Comparison of ENCODE assay signal across 9 mouse cellular contexts in the genomic region with DNA sequence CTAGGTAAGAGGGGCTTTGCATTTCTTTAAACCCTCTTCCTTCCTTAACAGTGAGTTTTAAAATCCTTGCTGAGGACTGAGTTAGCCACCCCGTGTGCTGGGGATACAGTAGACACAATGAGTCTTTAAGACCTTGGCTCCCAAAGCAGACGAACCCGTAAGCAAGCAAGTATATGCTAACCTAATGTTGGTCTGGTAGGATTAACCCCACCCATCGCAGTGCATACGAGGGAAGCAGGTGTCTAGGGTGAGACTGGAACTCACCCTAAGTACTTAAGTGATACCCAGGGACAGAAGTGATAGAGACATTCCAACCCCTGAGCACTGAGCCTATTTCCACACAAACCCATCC. TPM values are rescaled to one million over a fixed set of nuclear protein-coding genes. Genes with fewer than 3 reads are reported as not detected.
A peak's percentile ranks its signal among the peaks of the same experiment; 100 is the strongest.
DNase-seq lines count a peak whose midpoint lies in the region; ATAC-seq and TF ChIP-seq lines count a peak whose summit lies in the region.
"Had no signal": no experiment of that assay in that cellular context is flagged by ENCODE, and none has a peak within 500 bp of the region (broad histone marks: within the 10 kb centered on the region; RNA-seq: fewer than 3 reads in every experiment).

No protein-coding gene starts in this region.

- H3K27ac ChIP-seq in lung, embryonic 15.5 days, result peak overlapping the region; percentile 52; the same call in 1 of the 2 replicates
- peak overlapping the region; percentile 31; the same call in 1 of the 2 replicates for H3K27ac ChIP-seq in forebrain, postnatal 0 days (ENCODE audit: low read depth, low read length)
- H3K27ac ChIP-seq in limb, embryonic 12.5 days, result peak overlapping the region; percentile 85
- H3K27ac ChIP-seq in olfactory bulb, adult 2 months (ENCODE audit: insufficient read depth, low read depth, low read length), result peak overlapping the region; percentile 63; the same call in 1 of the 2 replicates

- peak overlapping the region; percentile 69 for H3K4me2 ChIP-seq in lung, embryonic 15.5 days
- H3K4me2 ChIP-seq in forebrain, postnatal 0 days (ENCODE audit: low read depth), result 0 out of 2 replicates have a peak overlapping the region, but pooled peaks have one; percentile 54
- peak overlapping the region; percentile 54 for H3K4me2 ChIP-seq in limb, embryonic 12.5 days

- no peaks in the 10 kb centered on the region for H3K36me3 ChIP-seq in lung, embryonic 15.5 days
- H3K36me3 ChIP-seq in forebrain, postnatal 0 days (ENCODE audit: insufficient read depth), result no peaks in the 10 kb centered on the region
- no peaks in the 10 kb centered on the region for H3K36me3 ChIP-seq in limb, embryonic 12.5 days

- H3K4me3 ChIP-seq in lung, embryonic 15.5 days, result peak overlapping the region; percentile 16
- no peak overlapping the region for H3K4me3 ChIP-seq in forebrain, postnatal 0 days (ENCODE audit: low read depth, low read length)
- peak overlapping the region; percentile 23; the same call in 1 of the 2 replicates for H3K4me3 ChIP-seq in limb, embryonic 12.5 days (replicated peaks)
- no peak overlapping the region for H3K4me3 ChIP-seq in olfactory bulb, adult 2 months (ENCODE audit: insufficient read depth, low read depth, low read length)

- H3K9me3 ChIP-seq in lung, embryonic 15.5 days, result no peaks in the 10 kb centered on the region
- no peaks in the 10 kb centered on the region for H3K9me3 ChIP-seq in forebrain, postnatal 0 days (ENCODE audit: low read length)
- 0 out of 2 replicates have a peak, but pooled peaks cover 2% of the 10 kb centered on the region for H3K9me3 ChIP-seq in limb, embryonic 12.5 days

- DNase-seq in lung, postnatal 10 days, result no peak
- DNase-seq in forebrain, postnatal 0 days, result no peak
- no peak for DNase-seq in c-Kit-positive CD71-positive TER-119-positive erythroid progenitor cells, embryonic 14.5 days (ENCODE audit: low spot score)
- DNase-seq in urinary bladder, postnatal 14 days (ENCODE audit: low spot score), result no peak
- no peak for DNase-seq in urinary bladder, postnatal 25 days (ENCODE audit: low spot score)

- no peak for ATAC-seq in lung, embryonic 15.5 days (ENCODE audit: borderline replicate concordance, extremely low read depth, low FRiP score, low TSS enrichment)
- ATAC-seq in forebrain, postnatal 0 days, result no peak
- ATAC-seq in limb, embryonic 12.5 days (ENCODE audit: insufficient number of reproducible peaks, insufficient read depth, low FRiP score, low TSS enrichment, low read depth), result no peak

- WGBS in lung, embryonic 15.5 days, result 40% methylated on average over 5 of the region's 5 CpGs
- 55% methylated on average over 5 of the region's 5 CpGs for WGBS in forebrain, postnatal 0 days
- 57% methylated on average over 5 of the region's 5 CpGs for WGBS in limb, embryonic 12.5 days
- 58% methylated on average over 5 of the region's 5 CpGs for WGBS in olfactory bulb, adult 2 months

- TF ChIP-seq CTCF in forebrain, postnatal 0 days (IDR thresholded peaks at IDR 0.05; ENCODE audit: low read depth), result no peak
- no peak for TF ChIP-seq CTCF in olfactory bulb, adult 2 months (IDR thresholded peaks at IDR 0.05; ENCODE audit: insufficient read depth, low read depth, low read length)

- H3K9ac ChIP-seq in lung, embryonic 15.5 days, result peak overlapping the region; percentile 23; the same call in 1 of the 2 replicates
- peak overlapping the region; percentile 6; the same call in 1 of the 2 replicates for H3K9ac ChIP-seq in forebrain, postnatal 0 days
- peak overlapping the region; percentile 57; the same call in 1 of the 2 replicates for H3K9ac ChIP-seq in limb, embryonic 12.5 days (replicated peaks)

- peaks cover 28% of the 10 kb centered on the region for H3K4me1 ChIP-seq in lung, embryonic 15.5 days
- H3K4me1 ChIP-seq in forebrain, postnatal 0 days (ENCODE audit: insufficient read depth), result peaks cover 6% of the 10 kb centered on the region; the same call in 1 of the 2 replicates
- peaks cover 41% of the 10 kb centered on the region for H3K4me1 ChIP-seq in limb, embryonic 12.5 days (replicated peaks)
- H3K4me1 ChIP-seq in olfactory bulb, adult 2 months (ENCODE audit: control insufficient read depth, insufficient read depth, low read length), result peaks cover 3% of the 10 kb centered on the region; the same call in 1 of the 2 replicates

- no peaks in the 10 kb centered on the region for H3K27me3 ChIP-seq in lung, embryonic 15.5 days
- H3K27me3 ChIP-seq in forebrain, postnatal 0 days (ENCODE audit: insufficient read depth, low read length), result no peaks in the 10 kb centered on the region
- no peaks in the 10 kb centered on the region for H3K27me3 ChIP-seq in limb, embryonic 12.5 days

- TF ChIP-seq POLR2A in olfactory bulb, adult 2 months (IDR thresholded peaks at IDR 0.05; ENCODE audit: insufficient read depth, low read depth, low read length), result no peak

RNA-seq across cellular contexts. Expression of a gene that starts 12.3 kb away (rescaled TPM):
- 3.3 and 4.0 TPM in 2 replicates for polyA plus RNA-seq in lung, embryonic 15.5 days (2015; fragmentation: Nextera tagmentation; extraction: Ambion mirVana)
- not detected in 2 replicates for total RNA-seq in forebrain, postnatal 0 days (2014; rRNA removed)
- 2.0 and 5.7 TPM in 2 replicates for polyA plus RNA-seq in forebrain, postnatal 0 days (2015; fragmentation: Nextera tagmentation; extraction: Ambion mirVana)
- 0.99 and 2.6 TPM in 2 replicates for polyA plus RNA-seq in limb, embryonic 12.5 days (2016; fragmentation: Nextera tagmentation; extraction: Ambion mirVana)
- not detected in 2 replicates for polyA plus RNA-seq in olfactory bulb, adult 2 months (2012; ENCODE audit: insufficient read depth, insufficient read length, low replicate concordance, missing spikeins)
- total RNA-seq: common myeloid progenitor, adult 5-6 weeks had no signal

Comparison
In these comparisons a context has a peak if more than half of its experiments do, and no peak if none do; other contexts are left out.
1. H3K27ac ChIP-seq: peak in every context shown above with its lines; median percentile 85 in limb, embryonic 12.5 days; 63 in olfactory bulb, adult 2 months; 52 in lung, embryonic 15.5 days; 31 in forebrain, postnatal 0 days.
2. H3K4me3 ChIP-seq: peak in lung, embryonic 15.5 days (single experiment) and limb, embryonic 12.5 days (single experiment); none in forebrain, postnatal 0 days (single experiment) and olfactory bulb, adult 2 months (single experiment).
3. H3K9ac ChIP-seq: peak in every context shown above with its lines; median percentile 57 in limb, embryonic 12.5 days; 23 in lung, embryonic 15.5 days; 6 in forebrain, postnatal 0 days.
4. Peak in every context shown above with its lines, with median percentiles within 50 percentile points of each other: H3K4me2 ChIP-seq.